Mouse (Mus musculus): ENCODE measurements around the gene Kptn. TPM values are rescaled to one million over a fixed set of nuclear protein-coding genes. Genes with fewer than 3 reads are reported as not detected.

Gene Kptn
- 14.2 and 15.0 TPM in 2 replicates for polyA plus RNA-seq (2015; fragmentation: Nextera tagmentation; extraction: Ambion mirVana)

- peak within 1 kb of the TSS; percentile 86 for H3K4me3 ChIP-seq (ENCODE audit: low read depth, low read length)
- 1% methylated on average over 33 of the region's 33 CpGs for WGBS
- no peaks in the 10 kb centered on the region for H3K27me3 ChIP-seq (replicated peaks; ENCODE audit: insufficient read depth, low read length)
- ATAC-seq (peak; percentile 93), DNase-seq (ENCODE audit: low spot score) (peak; percentile 95)
- peak within 1 kb of the TSS; percentile 34; the same call in 1 of the 2 replicates for H3K9ac ChIP-seq (replicated peaks; ENCODE audit: low read depth)
- H3K9me3 ChIP-seq (ENCODE audit: low read length) = no peaks in the 10 kb centered on the region
- peak within 1 kb of the TSS; percentile 53 for H3K4me2 ChIP-seq (replicated peaks; ENCODE audit: low read depth, low read length)
- peak within 1 kb of the TSS; percentile 73 for H3K27ac ChIP-seq (ENCODE audit: low read length)
- peaks cover 5% of the 10 kb centered on the region; the same call in 1 of the 2 replicates for H3K4me1 ChIP-seq (ENCODE audit: insufficient read depth, low read depth, low read length)
- peak; percentile 93 for TF ChIP-seq CTCF (IDR thresholded peaks at IDR 0.05)
- TF ChIP-seq EP300 (IDR thresholded peaks at IDR 0.05) = no peak
- peaks cover 9% of the 10 kb centered on the region for H3K36me3 ChIP-seq (ENCODE audit: insufficient read depth, low read length)
These were observed at the start of gene Kptn for GRCm38 (mm10) chr7:16119569-16120261. Kptn (plus strand) TSS chr7:16119895.

GRCm38 (mm10) chr7:16070846-16071245 lies 48.8 kb upstream of the Kptn start:
- no peak for ATAC-seq
- Histone ChIP-seq H3K4me1 (ENCODE audit: insufficient read depth, low read depth, low read length) (no peaks in the 10 kb centered on the region), H3K9ac (replicated peaks; ENCODE audit: low read depth) (no peak overlapping the region), H3K9me3 (ENCODE audit: low read length) (no peaks in the 10 kb centered on the region), H3K27ac (ENCODE audit: low read length) (no peak overlapping the region), H3K4me2 (replicated peaks; ENCODE audit: low read depth, low read length) (no peak overlapping the region), H3K36me3 (ENCODE audit: insufficient read depth, low read length) (no peaks in the 10 kb centered on the region), H3K27me3 (replicated peaks; ENCODE audit: insufficient read depth, low read length) (no peaks in the 10 kb centered on the region), H3K4me3 (ENCODE audit: low read depth, low read length) (no peak overlapping the region)
- peak; percentile 25 for DNase-seq (ENCODE audit: low spot score)
- TF ChIP-seq CTCF (IDR thresholded peaks at IDR 0.05) (no peak), EP300 (IDR thresholded peaks at IDR 0.05) (no peak)

- Histone ChIP-seq H3K9ac (replicated peaks; ENCODE audit: low read depth) (no peak overlapping the region), H3K9me3 (ENCODE audit: low read length) (no peaks in the 10 kb centered on the region), H3K27ac (ENCODE audit: low read length) (no peak overlapping the region), H3K4me1 (ENCODE audit: insufficient read depth, low read depth, low read length) (no peaks in the 10 kb centered on the region), H3K36me3 (ENCODE audit: insufficient read depth, low read length) (no peaks in the 10 kb centered on the region), H3K27me3 (replicated peaks; ENCODE audit: insufficient read depth, low read length) (no peaks in the 10 kb centered on the region), H3K4me2 (replicated peaks; ENCODE audit: low read depth, low read length) (no peak overlapping the region), H3K4me3 (ENCODE audit: low read depth, low read length) (no peak overlapping the region)
- no peak for TF ChIP-seq EP300 (IDR thresholded peaks at IDR 0.05)
- TF ChIP-seq CTCF (IDR thresholded peaks at IDR 0.05) = no peak
- DNase-seq (ENCODE audit: low spot score) = no peak
- 82% methylated on average over 6 of the region's 6 CpGs for WGBS
- ATAC-seq = no peak
These were observed 47.8 kb upstream of the Kptn start for GRCm38 (mm10) chr7:16071906-16072305.

- no peak overlapping the region for H3K27ac ChIP-seq (ENCODE audit: low read length)
- 39% methylated on average over 1 of the region's 1 CpGs for WGBS
- H3K4me2 ChIP-seq (replicated peaks; ENCODE audit: low read depth, low read length) = no peak overlapping the region
- H3K36me3 ChIP-seq (ENCODE audit: insufficient read depth, low read length) = no peaks in the 10 kb centered on the region
- no peaks in the 10 kb centered on the region for H3K9me3 ChIP-seq (ENCODE audit: low read length)
- DNase-seq (ENCODE audit: low spot score) (no peak), ATAC-seq (no peak)
- no peaks in the 10 kb centered on the region for H3K4me1 ChIP-seq (ENCODE audit: insufficient read depth, low read depth, low read length)
- no peaks in the 10 kb centered on the region for H3K27me3 ChIP-seq (replicated peaks; ENCODE audit: insufficient read depth, low read length)
- H3K9ac ChIP-seq (replicated peaks; ENCODE audit: low read depth) = no peak overlapping the region
- TF ChIP-seq CTCF (IDR thresholded peaks at IDR 0.05) (no peak), EP300 (IDR thresholded peaks at IDR 0.05) (no peak)
- H3K4me3 ChIP-seq (ENCODE audit: low read depth, low read length) = no peak overlapping the region
These were observed 39.7 kb upstream of the Kptn start for GRCm38 (mm10) chr7:16079947-16080346.

- no peaks in the 10 kb centered on the region for H3K27me3 ChIP-seq (replicated peaks; ENCODE audit: insufficient read depth, low read length)
- H3K4me2 ChIP-seq (replicated peaks; ENCODE audit: low read depth, low read length) = no peak overlapping the region
- H3K9ac ChIP-seq (replicated peaks; ENCODE audit: low read depth) = no peak overlapping the region
- 50% methylated on average over 4 of the region's 4 CpGs for WGBS
- no peak overlapping the region for H3K4me3 ChIP-seq (ENCODE audit: low read depth, low read length)
- H3K4me1 ChIP-seq (ENCODE audit: insufficient read depth, low read depth, low read length) = no peaks in the 10 kb centered on the region
- no peak overlapping the region for H3K27ac ChIP-seq (ENCODE audit: low read length)
- ATAC-seq = no peak
- no peaks in the 10 kb centered on the region for H3K36me3 ChIP-seq (ENCODE audit: insufficient read depth, low read length)
- no peak for DNase-seq (ENCODE audit: low spot score)
- TF ChIP-seq CTCF (IDR thresholded peaks at IDR 0.05) (no peak), EP300 (IDR thresholded peaks at IDR 0.05) (no peak)
- no peaks in the 10 kb centered on the region for H3K9me3 ChIP-seq (ENCODE audit: low read length)
These were observed 39.1 kb upstream of the Kptn start for GRCm38 (mm10) chr7:16080581-16080980.

GRCm38 (mm10) chr7:16083361-16083760 lies 36.3 kb upstream of the Kptn start:
- H3K4me1 ChIP-seq (ENCODE audit: insufficient read depth, low read depth, low read length) = no peaks in the 10 kb centered on the region
- no peak for DNase-seq (ENCODE audit: low spot score)
- TF ChIP-seq CTCF (IDR thresholded peaks at IDR 0.05) (no peak), EP300 (IDR thresholded peaks at IDR 0.05) (no peak)
- no peak overlapping the region for H3K27ac ChIP-seq (ENCODE audit: low read length)
- H3K4me3 ChIP-seq (ENCODE audit: low read depth, low read length) = no peak overlapping the region
- no peak overlapping the region for H3K4me2 ChIP-seq (replicated peaks; ENCODE audit: low read depth, low read length)
- H3K9me3 ChIP-seq (ENCODE audit: low read length) = no peaks in the 10 kb centered on the region
- no peaks in the 10 kb centered on the region for H3K36me3 ChIP-seq (ENCODE audit: insufficient read depth, low read length)
- no peak for ATAC-seq
- WGBS = 61% methylated on average over 4 of the region's 4 CpGs
- no peaks in the 10 kb centered on the region for H3K27me3 ChIP-seq (replicated peaks; ENCODE audit: insufficient read depth, low read length)
- no peak overlapping the region for H3K9ac ChIP-seq (replicated peaks; ENCODE audit: low read depth)

Measured in lung, postnatal 0 days (tissue).